Mouse (Mus musculus): ENCODE data around the gene Apon. TPM values are rescaled to one million over a fixed set of nuclear protein-coding genes. Genes with fewer than 3 reads are reported as not detected.
"Not testable (repeated sequence)": the region's sequence is repeated elsewhere in the genome, so short reads cannot be mapped to it uniquely, and the experiment has no call there.

Gene Apon
- polyA plus RNA-seq, 1 experiment from 2014 or later = not detected

- ATAC-seq = no peak
- Histone ChIP-seq H3K9ac (replicated peaks; ENCODE audit: low read depth, low read length) (no peak overlapping the region), H3K4me1 (replicated peaks; ENCODE audit: control insufficient read depth, insufficient read depth, low read length) (no peaks in the 10 kb centered on the region), H3K4me3 (replicated peaks; ENCODE audit: low read length) (no peak overlapping the region), H3K36me3 (ENCODE audit: control insufficient read depth, insufficient read depth) (peaks cover 19% of the 10 kb centered on the region), H3K27ac (ENCODE audit: low read length) (no peak overlapping the region), H3K27me3 (replicated peaks; ENCODE audit: control insufficient read depth, insufficient read depth, low read length) (no peaks in the 10 kb centered on the region), H3K4me2 (ENCODE audit: low read length) (no peak overlapping the region), H3K9me3 (ENCODE audit: control insufficient read depth, low read length) (no peaks in the 10 kb centered on the region)
- WGBS = 92% methylated on average over 14 of the region's 14 CpGs
Observed at GRCm38 (mm10) chr10:128281682-128282081, 27.8 kb downstream of the Apon start.

- Histone ChIP-seq H3K9ac (replicated peaks; ENCODE audit: low read depth, low read length) (no peak overlapping the region), H3K4me1 (replicated peaks; ENCODE audit: control insufficient read depth, insufficient read depth, low read length) (no peaks in the 10 kb centered on the region), H3K27me3 (replicated peaks; ENCODE audit: control insufficient read depth, insufficient read depth, low read length) (no peaks in the 10 kb centered on the region), H3K27ac (ENCODE audit: low read length) (no peak overlapping the region), H3K9me3 (ENCODE audit: control insufficient read depth, low read length) (no peaks in the 10 kb centered on the region), H3K4me2 (ENCODE audit: low read length) (no peak overlapping the region), H3K36me3 (ENCODE audit: control insufficient read depth, insufficient read depth) (peaks cover 19% of the 10 kb centered on the region), H3K4me3 (replicated peaks; ENCODE audit: low read length) (no peak overlapping the region)
- 87% methylated on average over 20 of the region's 20 CpGs for WGBS
- ATAC-seq = no peak
Observed at GRCm38 (mm10) chr10:128282886-128283450, 29.1 kb downstream of the Apon start.

DNA sequence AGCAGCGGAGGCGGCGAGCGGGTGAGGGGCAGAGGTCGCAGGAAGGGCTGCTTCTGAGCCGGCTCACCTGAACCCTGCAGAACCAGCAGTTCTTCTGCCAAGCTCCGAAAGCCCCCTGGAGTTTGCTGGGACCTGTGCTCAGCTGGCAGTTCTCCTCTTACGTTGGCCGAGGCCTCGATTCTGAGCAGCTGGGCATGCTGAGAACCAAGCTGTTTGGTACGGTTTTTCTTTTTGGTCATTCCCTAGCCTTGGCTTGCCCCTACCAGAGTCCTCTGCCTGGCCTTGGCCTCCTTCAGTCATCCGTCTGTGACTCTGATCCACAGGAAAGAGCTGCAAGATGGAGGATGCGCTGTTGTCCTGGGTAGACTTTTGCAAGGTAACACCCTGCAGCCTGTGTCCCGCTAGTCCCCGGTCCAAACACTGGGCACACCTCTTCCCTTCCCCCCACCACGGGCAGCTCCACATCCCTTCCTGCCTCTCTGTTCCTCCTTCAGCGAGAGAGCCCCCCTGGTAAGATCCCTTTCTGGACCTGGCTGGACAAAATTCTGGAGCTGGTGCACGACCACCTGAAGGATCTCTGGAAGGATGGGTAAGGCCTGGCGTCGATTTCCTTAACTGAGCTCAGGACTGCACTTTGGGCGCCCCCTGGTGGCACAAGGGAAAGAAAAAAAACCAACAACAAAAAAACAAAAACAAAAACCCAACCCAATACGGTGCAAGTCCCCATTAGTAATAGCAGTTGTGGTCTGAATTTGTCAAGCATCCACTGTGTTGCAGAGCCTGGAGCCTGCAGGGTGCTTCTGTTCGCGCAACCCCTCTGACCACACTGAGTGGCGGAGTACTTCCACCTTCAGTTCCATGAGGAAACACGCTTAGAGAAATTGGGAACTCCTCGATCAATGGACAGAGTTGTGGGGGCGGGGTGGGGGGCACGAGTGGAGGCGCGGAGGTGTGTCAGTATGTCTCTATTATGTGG, 30.0 kb downstream of the Apon start:
- no peak overlapping the region for H3K4me3 ChIP-seq (replicated peaks; ENCODE audit: low read length)
- ATAC-seq = peak; percentile 38; the same call in 1 of the 2 replicates
- H3K4me1 ChIP-seq (replicated peaks; ENCODE audit: control insufficient read depth, insufficient read depth, low read length) = no peaks in the 10 kb centered on the region
- no peaks in the 10 kb centered on the region for H3K9me3 ChIP-seq (ENCODE audit: control insufficient read depth, low read length)
- H3K36me3 ChIP-seq (ENCODE audit: control insufficient read depth, insufficient read depth) = peaks cover 15% of the 10 kb centered on the region
- 64% methylated on average over 31 of the region's 31 CpGs for WGBS
- no peak overlapping the region for H3K9ac ChIP-seq (replicated peaks; ENCODE audit: low read depth, low read length)
- H3K27ac ChIP-seq (ENCODE audit: low read length) = no peak overlapping the region
- no peak overlapping the region for H3K4me2 ChIP-seq (ENCODE audit: low read length)
- H3K27me3 ChIP-seq (replicated peaks; ENCODE audit: control insufficient read depth, insufficient read depth, low read length) = no peaks in the 10 kb centered on the region

DNA sequence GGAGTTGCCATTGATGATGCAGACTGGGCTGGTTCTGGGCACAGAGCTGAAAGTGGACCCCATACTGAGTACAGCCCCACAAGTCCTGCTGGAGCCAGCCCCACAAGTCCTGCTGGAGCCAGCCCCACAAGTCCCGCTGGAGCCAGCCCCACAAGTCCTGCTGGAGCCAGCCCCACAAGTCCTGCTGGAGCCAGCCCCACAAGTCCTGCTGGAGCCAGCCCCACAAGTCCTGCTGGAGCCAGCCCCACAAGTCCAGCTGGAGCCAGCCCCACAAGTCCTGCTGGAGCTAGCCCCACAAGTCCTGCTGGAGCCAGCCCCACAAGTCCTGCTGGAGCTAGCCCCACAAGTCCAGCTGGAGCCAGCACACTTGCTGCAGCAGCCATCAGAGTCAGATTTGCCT, 36.7 kb downstream of the Apon start:
- not testable (repeated sequence) for H3K4me2 ChIP-seq (ENCODE audit: low read length); H3K27ac ChIP-seq (ENCODE audit: low read length); H3K9ac ChIP-seq (replicated peaks; ENCODE audit: low read depth, low read length); H3K4me1 ChIP-seq (replicated peaks; ENCODE audit: control insufficient read depth, insufficient read depth, low read length); ATAC-seq; H3K4me3 ChIP-seq (replicated peaks; ENCODE audit: low read length); H3K27me3 ChIP-seq (replicated peaks; ENCODE audit: control insufficient read depth, insufficient read depth, low read length); H3K36me3 ChIP-seq (ENCODE audit: control insufficient read depth, insufficient read depth); H3K9me3 ChIP-seq (ENCODE audit: control insufficient read depth, low read length)
- WGBS = 100% methylated on average over 1 of the region's 1 CpGs

DNA sequence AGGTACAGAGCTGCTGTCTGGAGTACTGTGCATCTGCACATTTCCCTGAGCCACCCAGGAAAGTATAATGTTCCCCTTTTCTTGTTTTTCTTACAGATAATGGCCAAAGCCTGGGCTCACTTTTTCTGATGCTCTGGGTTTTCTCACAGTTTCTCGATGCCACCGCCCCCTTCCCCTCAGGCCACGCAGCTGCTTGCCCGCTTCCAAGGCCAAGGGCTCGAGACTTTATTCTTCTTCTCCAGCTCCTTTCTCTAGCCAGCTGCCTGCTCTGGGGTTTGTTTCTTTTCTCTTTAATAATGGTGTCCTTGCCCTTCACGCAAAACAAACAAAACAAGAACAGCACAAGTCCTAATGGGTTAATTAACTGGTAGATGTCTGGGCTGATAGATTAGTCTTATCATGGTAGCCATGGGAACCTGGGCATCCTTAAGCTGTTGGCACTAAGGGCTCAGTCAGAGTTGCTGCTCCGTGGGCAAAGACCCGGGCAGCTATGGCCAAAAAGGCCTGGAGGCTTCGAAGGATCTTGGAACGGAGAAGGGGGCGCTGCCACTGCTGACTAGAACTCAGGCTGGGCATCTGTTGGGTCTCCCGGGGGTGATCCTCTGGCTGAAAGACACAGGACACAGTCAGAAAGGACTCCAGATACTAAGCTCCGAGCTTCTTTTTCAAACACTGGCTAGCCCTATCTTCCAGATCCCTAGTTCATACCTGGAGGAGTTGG, 42.6 kb downstream of the Apon start:
- Histone ChIP-seq H3K4me1 (replicated peaks; ENCODE audit: control insufficient read depth, insufficient read depth, low read length) (0 out of 2 replicates have a peak, but pooled peaks cover 2% of the 10 kb centered on the region), H3K9ac (replicated peaks; ENCODE audit: low read depth, low read length) (no peak overlapping the region), H3K36me3 (ENCODE audit: control insufficient read depth, insufficient read depth) (0 out of 2 replicates have a peak, but pooled peaks cover 3% of the 10 kb centered on the region), H3K9me3 (ENCODE audit: control insufficient read depth, low read length) (no peaks in the 10 kb centered on the region), H3K4me3 (replicated peaks; ENCODE audit: low read length) (no peak overlapping the region), H3K27ac (ENCODE audit: low read length) (no peak overlapping the region), H3K4me2 (ENCODE audit: low read length) (no peak overlapping the region), H3K27me3 (replicated peaks; ENCODE audit: control insufficient read depth, insufficient read depth, low read length) (no peaks in the 10 kb centered on the region)
- 44% methylated on average over 13 of the region's 13 CpGs for WGBS
- peak; percentile 28; the same call in 1 of the 2 replicates for ATAC-seq

DNA sequence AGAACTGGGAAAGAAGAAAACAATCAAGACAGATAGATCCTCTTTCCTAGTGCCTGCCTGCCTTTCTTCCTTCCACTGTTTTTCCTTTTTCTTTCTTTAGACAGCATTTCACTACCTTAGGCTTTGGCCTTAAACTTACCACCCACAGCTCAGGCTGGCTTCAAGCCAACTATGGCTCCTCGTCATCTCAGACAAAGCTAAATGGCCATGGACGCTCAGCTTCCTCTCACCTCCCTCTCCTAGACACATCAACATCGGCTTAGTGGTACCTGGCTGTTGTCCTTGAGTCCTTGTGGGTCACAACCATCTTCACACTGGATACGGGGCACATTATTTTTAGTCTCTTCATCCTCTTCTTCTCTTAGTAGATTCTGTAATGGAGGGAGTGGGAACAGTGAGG, 43.3 kb downstream of the Apon start:
- Histone ChIP-seq H3K4me1 (replicated peaks; ENCODE audit: control insufficient read depth, insufficient read depth, low read length) (peaks cover 3% of the 10 kb centered on the region), H3K27ac (ENCODE audit: low read length) (no peak overlapping the region), H3K4me3 (replicated peaks; ENCODE audit: low read length) (no peak overlapping the region), H3K9me3 (ENCODE audit: control insufficient read depth, low read length) (no peaks in the 10 kb centered on the region), H3K9ac (replicated peaks; ENCODE audit: low read depth, low read length) (no peak overlapping the region), H3K27me3 (replicated peaks; ENCODE audit: control insufficient read depth, insufficient read depth, low read length) (no peaks in the 10 kb centered on the region), H3K36me3 (ENCODE audit: control insufficient read depth, insufficient read depth) (no peaks in the 10 kb centered on the region), H3K4me2 (ENCODE audit: low read length) (no peak overlapping the region)
- no peak for ATAC-seq
- 67% methylated on average over 4 of the region's 4 CpGs for WGBS

GRCm38 (mm10) chr10:128297622-128298021, 43.7 kb downstream of the Apon start:
- no peaks in the 10 kb centered on the region for H3K9me3 ChIP-seq (ENCODE audit: control insufficient read depth, low read length)
- WGBS = 76% methylated on average over 11 of the region's 11 CpGs
- H3K36me3 ChIP-seq (ENCODE audit: control insufficient read depth, insufficient read depth) = no peaks in the 10 kb centered on the region
- H3K9ac ChIP-seq (replicated peaks; ENCODE audit: low read depth, low read length) = no peak overlapping the region
- no peaks in the 10 kb centered on the region for H3K27me3 ChIP-seq (replicated peaks; ENCODE audit: control insufficient read depth, insufficient read depth, low read length)
- peaks cover 7% of the 10 kb centered on the region for H3K4me1 ChIP-seq (replicated peaks; ENCODE audit: control insufficient read depth, insufficient read depth, low read length)
- no peak for ATAC-seq
- no peak overlapping the region for H3K4me2 ChIP-seq (ENCODE audit: low read length)
- no peak overlapping the region for H3K27ac ChIP-seq (ENCODE audit: low read length)
- H3K4me3 ChIP-seq (replicated peaks; ENCODE audit: low read length) = no peak overlapping the region

- Histone ChIP-seq H3K27me3 (replicated peaks; ENCODE audit: control insufficient read depth, insufficient read depth, low read length) (no peaks in the 10 kb centered on the region), H3K9me3 (ENCODE audit: control insufficient read depth, low read length) (no peaks in the 10 kb centered on the region), H3K4me1 (replicated peaks; ENCODE audit: control insufficient read depth, insufficient read depth, low read length) (peaks cover 8% of the 10 kb centered on the region), H3K4me3 (replicated peaks; ENCODE audit: low read length) (no peak overlapping the region), H3K27ac (ENCODE audit: low read length) (no peak overlapping the region), H3K36me3 (ENCODE audit: control insufficient read depth, insufficient read depth) (no peaks in the 10 kb centered on the region), H3K4me2 (ENCODE audit: low read length) (no peak overlapping the region), H3K9ac (replicated peaks; ENCODE audit: low read depth, low read length) (no peak overlapping the region)
- 81% methylated on average over 6 of the region's 6 CpGs for WGBS
- ATAC-seq = no peak
Observed at GRCm38 (mm10) chr10:128298243-128298642, 44.3 kb downstream of the Apon start.

GRCm38 (mm10) chr10:128298702-128299171, 44.8 kb downstream of the Apon start, which contains the start of gene Il23a:
Gene Il23a (minus strand): TSS chr10:128298752.
- Histone ChIP-seq H3K4me3 (replicated peaks; ENCODE audit: low read length) (no peak within 1 kb of the TSS), H3K27me3 (replicated peaks; ENCODE audit: control insufficient read depth, insufficient read depth, low read length) (no peaks in the 10 kb centered on the region), H3K4me1 (replicated peaks; ENCODE audit: control insufficient read depth, insufficient read depth, low read length) (peaks cover 8% of the 10 kb centered on the region), H3K9me3 (ENCODE audit: control insufficient read depth, low read length) (no peaks in the 10 kb centered on the region), H3K36me3 (ENCODE audit: control insufficient read depth, insufficient read depth) (no peaks in the 10 kb centered on the region), H3K9ac (replicated peaks; ENCODE audit: low read depth, low read length) (no peak within 1 kb of the TSS), H3K27ac (ENCODE audit: low read length) (no peak within 1 kb of the TSS), H3K4me2 (ENCODE audit: low read length) (no peak within 1 kb of the TSS)
- WGBS = 83% methylated on average over 11 of the region's 11 CpGs
- no peak for ATAC-seq

All from forebrain, embryonic 16.5 days (tissue).